Mouse (Mus musculus): ENCODE data around the gene Ifnar1. TPM values are rescaled to one million over a fixed set of nuclear protein-coding genes. Genes with fewer than 3 reads are reported as not detected.
A peak's percentile ranks its signal among the peaks of the same experiment; 100 is the strongest.

The Ifnar1 gene
- polyA plus RNA-seq, 2 experiments: 11.6 to 16.2 TPM

DNA sequence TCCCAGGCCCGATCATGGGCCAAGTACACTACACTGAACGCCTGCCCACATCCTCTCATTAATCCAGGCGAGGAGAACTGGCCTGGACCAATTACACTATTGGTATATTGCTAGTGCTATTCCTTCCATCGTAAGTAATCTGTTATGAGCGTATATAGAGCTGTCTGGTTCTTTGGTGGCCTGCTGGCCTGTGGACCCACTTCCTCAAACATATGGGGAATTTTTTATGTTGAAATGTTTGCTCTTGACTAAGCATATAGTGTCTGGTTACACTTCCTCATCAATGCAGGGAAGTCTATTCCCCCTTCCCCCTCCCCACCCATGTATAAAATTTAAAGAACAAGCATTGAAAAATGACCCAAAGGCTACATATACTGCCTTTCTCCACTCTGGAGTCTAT, 37.0 kb downstream of the Ifnar1 start:
- H3K4me1 ChIP-seq (replicated peaks; ENCODE audit: control insufficient read depth in 2 of 2, insufficient read depth in 2 of 2, low read length in 1 of 2): peaks cover 7 to 16% of the 10 kb centered on the region in 2 experiments
- no peak for TF ChIP-seq CTCF (IDR thresholded peaks at IDR 0.05; ENCODE audit: low read depth)
- no peak for TF ChIP-seq EP300 (IDR thresholded peaks at IDR 0.05; ENCODE audit: low read depth)
- peak overlapping the region; percentile 27; the same call in 1 of the 2 replicates for H3K27ac ChIP-seq
- ATAC-seq (ENCODE audit: insufficient read depth) (peak; percentile 38; the same call in 1 of the 2 replicates), DNase-seq (ENCODE audit: low read depth in 3 of 3, low spot score in 3 of 3) (no peak)
- no peaks in the 10 kb centered on the region for H3K9me3 ChIP-seq (ENCODE audit: control insufficient read depth, low read length)
- H3K36me3 ChIP-seq (replicated peaks; ENCODE audit: control insufficient read depth, insufficient read depth, low read depth): no peaks in the 10 kb centered on the region
- no peak overlapping the region for H3K4me2 ChIP-seq (ENCODE audit: low read depth)
- no peak overlapping the region for H3K4me3 ChIP-seq (ENCODE audit: insufficient read depth in 1 of 2, low read depth in 2 of 2, low read length in 2 of 2)
- no peak overlapping the region for H3K9ac ChIP-seq (replicated peaks)
- WGBS (ENCODE audit: insufficient replicate concordance): 30% methylated on average over 5 of the region's 5 CpGs
- H3K27me3 ChIP-seq (ENCODE audit: control insufficient read depth, insufficient read depth, low read length): peaks cover 4% of the 10 kb centered on the region

GRCm38 (mm10) chr16:91522479-91523309, 37.7 kb downstream of the Ifnar1 start:
- peak in 1 of 3 experiments; percentile 40 for DNase-seq (ENCODE audit: low read depth in 3 of 3, low spot score in 3 of 3)
- H3K36me3 ChIP-seq (replicated peaks; ENCODE audit: control insufficient read depth, insufficient read depth, low read depth): no peaks in the 10 kb centered on the region

GRCm38 (mm10) chr16:91524206-91524605, 39.2 kb downstream of the Ifnar1 start:
- Histone ChIP-seq H3K9me3 (ENCODE audit: control insufficient read depth, low read length) (no peaks in the 10 kb centered on the region), H3K27ac (no peak overlapping the region), H3K36me3 (replicated peaks; ENCODE audit: control insufficient read depth, insufficient read depth, low read depth) (no peaks in the 10 kb centered on the region), H3K4me3 (ENCODE audit: insufficient read depth in 1 of 2, low read depth in 2 of 2, low read length in 2 of 2) (no peak overlapping the region), H3K4me1 (replicated peaks; ENCODE audit: control insufficient read depth in 2 of 2, insufficient read depth in 2 of 2, low read length in 1 of 2) (peaks cover 7 to 15% of the 10 kb centered on the region in 2 experiments), H3K4me2 (ENCODE audit: low read depth) (no peak overlapping the region), H3K9ac (replicated peaks) (no peak overlapping the region), H3K27me3 (ENCODE audit: control insufficient read depth, insufficient read depth, low read length) (peaks cover 4% of the 10 kb centered on the region)
- DNase-seq (ENCODE audit: low read depth in 3 of 3, low spot score in 3 of 3): no peak
- ATAC-seq (ENCODE audit: insufficient read depth): no peak
- WGBS (ENCODE audit: insufficient replicate concordance): 46% methylated on average over 5 of the region's 5 CpGs
- no peak for TF ChIP-seq CTCF (IDR thresholded peaks at IDR 0.05; ENCODE audit: low read depth)
- TF ChIP-seq EP300 (IDR thresholded peaks at IDR 0.05; ENCODE audit: low read depth): no peak

More at GRCm38 (mm10) chr16:91522479-91523309, 37.7 kb downstream of the Ifnar1 start:
- Histone ChIP-seq H3K9me3 (ENCODE audit: control insufficient read depth, low read length) (no peaks in the 10 kb centered on the region), H3K27me3 (ENCODE audit: control insufficient read depth, insufficient read depth, low read length) (peaks cover 4% of the 10 kb centered on the region), H3K27ac (peak overlapping the region; percentile 27; the same call in 1 of the 2 replicates), H3K4me1 (replicated peaks; ENCODE audit: control insufficient read depth in 2 of 2, insufficient read depth in 2 of 2, low read length in 1 of 2) (peaks cover 7 to 16% of the 10 kb centered on the region in 2 experiments), H3K4me2 (ENCODE audit: low read depth) (no peak overlapping the region), H3K9ac (replicated peaks) (no peak overlapping the region), H3K4me3 (ENCODE audit: insufficient read depth in 1 of 2, low read depth in 2 of 2, low read length in 2 of 2) (no peak overlapping the region)
- no peak for TF ChIP-seq CTCF (IDR thresholded peaks at IDR 0.05; ENCODE audit: low read depth)
- no peak for TF ChIP-seq EP300 (IDR thresholded peaks at IDR 0.05; ENCODE audit: low read depth)
- ATAC-seq (ENCODE audit: insufficient read depth): peak; percentile 63
- WGBS (ENCODE audit: insufficient replicate concordance): 13% methylated on average over 18 of the region's 18 CpGs

GRCm38 (mm10) chr16:91526274-91526673, 41.2 kb downstream of the Ifnar1 start:
- DNase-seq (ENCODE audit: low read depth in 3 of 3, low spot score in 3 of 3): no peak
- Histone ChIP-seq H3K4me3 (ENCODE audit: insufficient read depth in 1 of 2, low read depth in 2 of 2, low read length in 2 of 2) (no peak overlapping the region), H3K27ac (no peak overlapping the region), H3K9ac (replicated peaks) (no peak overlapping the region), H3K9me3 (ENCODE audit: control insufficient read depth, low read length) (no peaks in the 10 kb centered on the region), H3K36me3 (replicated peaks; ENCODE audit: control insufficient read depth, insufficient read depth, low read depth) (no peaks in the 10 kb centered on the region), H3K4me1 (replicated peaks; ENCODE audit: control insufficient read depth in 2 of 2, insufficient read depth in 2 of 2, low read length in 1 of 2) (peaks cover 7 to 15% of the 10 kb centered on the region in 2 experiments), H3K27me3 (ENCODE audit: control insufficient read depth, insufficient read depth, low read length) (peaks cover 4% of the 10 kb centered on the region), H3K4me2 (ENCODE audit: low read depth) (no peak overlapping the region)
- 87% methylated on average over 6 of the region's 6 CpGs for WGBS (ENCODE audit: insufficient replicate concordance)
- no peak for ATAC-seq (ENCODE audit: insufficient read depth)
- no peak for TF ChIP-seq CTCF (IDR thresholded peaks at IDR 0.05; ENCODE audit: low read depth)
- no peak for TF ChIP-seq EP300 (IDR thresholded peaks at IDR 0.05; ENCODE audit: low read depth)

DNA sequence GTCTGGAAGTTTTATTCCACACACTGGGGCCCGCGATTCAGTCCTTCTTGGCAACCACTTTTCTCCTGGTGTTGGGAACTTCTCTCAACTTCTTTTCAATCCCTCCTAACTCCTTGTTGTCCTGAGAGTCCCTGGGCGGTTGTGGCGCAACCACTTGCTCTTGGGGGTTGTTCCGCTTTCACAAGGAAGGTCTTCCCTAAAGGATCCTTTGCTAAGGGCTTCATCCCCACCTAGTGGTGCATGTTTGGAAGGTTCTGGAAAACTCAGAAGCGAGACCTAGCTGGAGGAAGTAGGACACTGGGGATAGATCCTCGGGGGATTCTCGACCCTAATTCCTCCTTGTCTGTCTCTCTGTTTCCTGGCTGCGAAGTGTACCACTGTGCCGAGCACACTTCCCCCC, 42.0 kb downstream of the Ifnar1 start:
- Histone ChIP-seq H3K36me3 (replicated peaks; ENCODE audit: control insufficient read depth, insufficient read depth, low read depth) (no peaks in the 10 kb centered on the region), H3K9ac (replicated peaks) (no peak overlapping the region), H3K4me3 (ENCODE audit: insufficient read depth in 1 of 2, low read depth in 2 of 2, low read length in 2 of 2) (no peak overlapping the region), H3K4me2 (ENCODE audit: low read depth) (0 out of 2 replicates have a peak overlapping the region, but pooled peaks have one; percentile 18), H3K27me3 (ENCODE audit: control insufficient read depth, insufficient read depth, low read length) (peaks cover 2% of the 10 kb centered on the region), H3K9me3 (ENCODE audit: control insufficient read depth, low read length) (no peaks in the 10 kb centered on the region), H3K27ac (no peak overlapping the region), H3K4me1 (replicated peaks; ENCODE audit: control insufficient read depth in 2 of 2, insufficient read depth in 2 of 2, low read length in 1 of 2) (peaks cover 7 to 13% of the 10 kb centered on the region in 2 experiments)
- ATAC-seq (ENCODE audit: insufficient read depth) (no peak), DNase-seq (ENCODE audit: low read depth in 3 of 3, low spot score in 3 of 3) (no peak)
- 50% methylated on average over 10 of the region's 10 CpGs for WGBS (ENCODE audit: insufficient replicate concordance)
- no peak for TF ChIP-seq EP300 (IDR thresholded peaks at IDR 0.05; ENCODE audit: low read depth)
- peak; percentile 49 for TF ChIP-seq CTCF (IDR thresholded peaks at IDR 0.05; ENCODE audit: low read depth)

Measured in liver, embryonic 14.5 days (tissue).